Mouse (Mus musculus) cortical plate, adult 2 months (tissue): ENCODE measurements at regions not wholly inside any gene's neighbourhood (a gene's known extent, or its start where the extent isn't known, plus 50 kb on each side); places are given as distances from the start of the nearest gene placed in this dataset.

Source experiments
- H3K27ac ChIP-seq: fragments of 200-500 bp; 2 replicates; pipeline ENCODE4 v1.5.1; 2012; ENCODE audit warnings: low read length, control low read depth, inconsistent platforms; ENCODE audit not compliant: insufficient read depth
- H3K4me1 ChIP-seq: fragments of 200-500 bp; 2 replicates; pipeline ENCODE4 v1.6.1; 2011; ENCODE audit warnings: low read length; ENCODE audit not compliant: control insufficient read depth, insufficient read depth
- H3K4me3 ChIP-seq: fragments of 200-500 bp; 2 replicates; pipeline ENCODE4 v1.5.1; 2011; ENCODE audit warnings: mild to moderate bottlenecking, low read length, control low read depth; ENCODE audit not compliant: insufficient read depth
- CTCF ChIP-seq: fragments of 200-500 bp; IDR thresholded peaks from 2 replicates; pipeline ENCODE4 v1.5.1; 2011; ENCODE audit warnings: mild to moderate bottlenecking, control low read depth, low read length; ENCODE audit not compliant: insufficient read depth; ENCODE audit errors: extremely low read depth
- POLR2A ChIP-seq: fragments of 200-500 bp; IDR thresholded peaks from 2 replicates; pipeline ENCODE4 v1.6.1; 2011; ENCODE audit warnings: mild to moderate bottlenecking, low read length, control low read depth; ENCODE audit not compliant: insufficient read depth; ENCODE audit errors: extremely low read depth

DNA sequence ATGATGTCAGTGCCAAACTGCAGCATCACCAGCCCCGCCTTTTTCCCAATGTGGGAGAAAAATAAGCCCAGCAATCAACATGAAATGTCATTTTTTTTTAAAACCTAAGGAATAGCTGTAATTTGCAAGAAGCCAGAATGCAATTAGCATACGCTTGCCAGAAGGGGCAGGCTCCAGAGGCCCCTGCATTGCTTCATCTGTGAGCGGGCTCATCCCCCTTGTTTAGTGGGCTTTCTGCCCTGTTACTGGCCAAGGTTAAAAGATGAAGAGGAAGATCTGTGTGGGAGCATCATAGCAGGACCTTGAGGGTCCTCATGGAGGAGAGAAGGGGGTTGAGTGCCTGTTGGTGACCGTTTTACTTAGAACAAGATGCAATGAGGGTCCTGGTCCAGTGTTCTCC, 259.9 kb downstream of the CK137956 start:
- TF ChIP-seq CTCF: no peak
- TF ChIP-seq POLR2A: no peak
- Histone ChIP-seq H3K4me1 (no peaks in the 10 kb centered on the region), H3K4me3 (no peak overlapping the region), H3K27ac (no peak overlapping the region)

DNA sequence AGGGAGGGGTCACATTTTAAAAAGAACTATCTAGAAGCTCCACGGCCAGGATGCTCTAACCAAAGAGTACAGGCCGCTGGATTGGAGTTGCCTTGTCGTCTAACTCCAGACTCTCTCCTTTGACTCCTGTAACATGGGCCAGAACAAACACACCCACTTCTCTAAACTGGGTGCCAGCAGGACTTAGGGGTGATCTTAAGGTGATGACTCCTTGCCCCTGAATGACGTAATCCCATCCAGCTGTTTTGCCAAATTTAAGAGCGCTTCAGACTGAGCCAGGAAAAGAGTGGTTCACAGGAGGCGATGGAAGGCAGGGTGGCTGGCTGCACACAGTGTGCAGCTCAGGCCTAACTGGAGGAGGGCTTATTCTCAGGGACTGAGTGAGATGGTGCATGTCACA, 261.0 kb downstream of the CK137956 start:
- TF ChIP-seq CTCF (no peak), POLR2A (no peak)
- H3K4me1 ChIP-seq: no peaks in the 10 kb centered on the region

DNA sequence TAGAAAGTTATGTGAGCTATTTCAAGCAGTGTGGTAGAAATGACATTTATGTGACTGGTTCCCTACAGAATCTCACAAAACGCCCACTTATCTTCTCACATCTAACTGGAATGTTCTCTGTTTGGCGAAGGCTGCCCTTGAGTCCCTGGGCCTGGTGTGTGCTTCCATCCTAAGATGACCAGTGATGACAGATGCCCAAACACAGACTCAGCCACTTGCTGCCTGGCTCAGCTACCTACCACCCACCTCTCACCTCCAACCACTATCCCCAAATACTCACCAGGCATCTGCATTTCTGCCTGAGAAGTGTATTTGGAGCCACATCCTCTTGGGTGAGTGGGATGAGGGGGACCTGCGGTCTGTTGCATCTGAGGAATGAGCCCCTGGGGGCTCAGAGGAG, 262.6 kb downstream of the CK137956 start:
- H3K4me1 ChIP-seq: no peaks in the 10 kb centered on the region
- no peak overlapping the region for H3K27ac ChIP-seq
- no peak overlapping the region for H3K4me3 ChIP-seq
- TF ChIP-seq POLR2A (no peak), CTCF (no peak)

More for the DNA sequence above, 261.0 kb downstream of the CK137956 start:
- Histone ChIP-seq H3K27ac (no peak overlapping the region), H3K4me3 (no peak overlapping the region)

DNA sequence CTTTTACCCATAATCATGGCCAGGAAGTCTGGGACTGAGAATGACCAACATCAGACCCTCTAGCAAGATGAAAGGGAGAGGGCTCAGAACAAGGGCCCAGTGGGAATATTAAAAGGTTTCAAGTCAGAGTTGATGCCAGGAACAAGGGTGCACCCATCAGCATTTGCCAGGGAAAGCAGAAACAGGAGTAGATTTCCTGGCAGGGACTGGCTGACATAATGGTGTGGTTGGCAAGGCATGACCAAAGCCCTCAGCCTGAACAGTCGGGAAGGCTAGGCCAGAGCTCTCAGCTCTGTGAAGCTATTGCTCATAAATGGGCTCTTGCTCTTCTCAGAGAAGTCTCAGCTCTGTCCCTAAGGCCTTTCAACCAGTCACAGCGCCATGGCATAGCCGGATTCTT, 263.6 kb downstream of the CK137956 start:
- Histone ChIP-seq H3K27ac (peak overlapping the region; percentile 58; the same call in 1 of the 2 replicates), H3K4me1 (no peaks in the 10 kb centered on the region), H3K4me3 (no peak overlapping the region)
- no peak for TF ChIP-seq CTCF
- TF ChIP-seq POLR2A: no peak

DNA sequence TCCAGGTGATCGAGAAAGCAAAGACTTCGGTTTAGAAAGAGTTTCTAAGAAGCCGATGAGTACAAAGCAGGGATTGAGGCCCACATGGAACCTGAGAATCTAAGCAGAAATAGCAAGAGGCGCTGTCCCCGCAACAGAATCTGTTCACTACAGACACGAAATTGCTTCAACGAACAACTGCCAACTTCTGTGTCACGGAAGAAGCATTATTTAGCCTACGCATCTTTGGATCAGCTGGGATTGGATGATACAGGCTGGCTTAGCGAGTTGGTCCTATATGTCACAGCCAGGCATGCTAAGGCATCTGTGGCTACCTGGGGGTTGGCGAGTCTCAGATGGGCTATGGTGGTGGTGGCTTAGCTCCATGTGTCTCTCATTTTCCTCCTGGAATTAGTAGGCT, 269.1 kb downstream of the CK137956 start:
- Histone ChIP-seq H3K4me3 (no peak overlapping the region), H3K4me1 (no peaks in the 10 kb centered on the region), H3K27ac (no peak overlapping the region)
- no peak for TF ChIP-seq POLR2A
- no peak for TF ChIP-seq CTCF

DNA sequence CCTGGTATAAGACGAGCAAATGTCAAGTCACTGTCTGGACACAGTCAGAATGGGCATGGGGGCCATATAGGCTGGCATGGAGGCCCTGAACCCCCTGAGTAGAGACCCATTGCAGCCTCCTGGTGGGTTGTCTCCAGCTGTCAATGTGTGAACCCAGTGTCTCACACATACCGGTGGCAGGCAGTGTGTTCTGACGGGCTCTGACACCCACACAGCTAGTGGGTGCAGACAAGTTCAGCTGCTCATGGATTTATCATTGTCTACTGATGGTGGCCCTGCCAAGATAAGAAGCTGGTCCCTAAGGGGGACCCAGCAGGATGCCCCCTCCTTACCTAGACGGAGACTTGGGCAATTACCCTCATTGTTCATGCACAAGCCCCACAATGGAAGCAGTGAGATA, 280.8 kb downstream of the CK137956 start:
- Histone ChIP-seq H3K4me3 (no peak overlapping the region), H3K4me1 (peaks cover 7% of the 10 kb centered on the region), H3K27ac (no peak overlapping the region)
- TF ChIP-seq POLR2A (no peak), CTCF (no peak)

DNA sequence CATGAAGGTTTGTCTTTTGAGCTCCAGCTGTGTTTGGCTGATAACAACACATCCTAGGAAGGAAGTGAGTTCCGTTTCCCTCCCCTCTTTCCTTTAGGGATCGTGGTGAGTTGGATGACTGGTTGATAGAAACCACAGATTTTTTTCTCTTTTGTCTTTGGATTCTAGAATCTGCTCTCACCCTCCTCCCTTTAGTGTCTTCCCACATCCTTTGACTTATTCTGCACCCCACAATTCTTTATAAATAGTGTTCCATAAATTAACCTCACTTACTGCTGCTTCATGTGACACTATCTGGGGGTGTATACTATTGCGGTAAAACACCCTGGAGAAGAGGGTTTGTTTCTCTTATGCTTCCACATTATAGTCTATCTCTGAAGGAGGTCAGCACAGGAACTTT, 285.7 kb downstream of the CK137956 start:
- TF ChIP-seq POLR2A (no peak), CTCF (no peak)
- no peak overlapping the region for H3K4me3 ChIP-seq
- H3K27ac ChIP-seq: no peak overlapping the region

DNA sequence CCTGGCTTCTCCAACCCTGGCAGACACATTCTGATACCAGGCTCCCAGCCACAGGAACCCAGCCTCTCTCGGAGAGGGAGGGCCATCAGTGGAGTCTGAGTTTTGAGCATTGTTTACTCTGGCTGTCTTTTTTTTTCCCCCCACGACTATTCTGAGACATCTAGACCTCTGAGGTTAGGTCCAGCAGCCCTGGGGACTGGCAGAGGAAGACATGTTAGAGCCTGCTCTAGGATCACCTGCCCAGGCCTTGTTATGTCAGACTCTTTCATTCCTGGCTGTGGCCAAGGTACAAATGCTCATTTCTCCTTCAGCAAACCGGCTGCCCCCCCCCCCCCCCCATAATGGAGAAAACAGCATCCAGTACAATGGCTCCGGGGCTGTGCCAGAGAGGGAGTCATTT, 291.4 kb downstream of the CK137956 start:
- H3K4me1 ChIP-seq: no peaks in the 10 kb centered on the region
- no peak for TF ChIP-seq POLR2A
- TF ChIP-seq CTCF: no peak
- no peak overlapping the region for H3K4me3 ChIP-seq
- no peak overlapping the region for H3K27ac ChIP-seq

More for the DNA sequence above, 285.7 kb downstream of the CK137956 start:
- H3K4me1 ChIP-seq: peaks cover 3% of the 10 kb centered on the region

DNA sequence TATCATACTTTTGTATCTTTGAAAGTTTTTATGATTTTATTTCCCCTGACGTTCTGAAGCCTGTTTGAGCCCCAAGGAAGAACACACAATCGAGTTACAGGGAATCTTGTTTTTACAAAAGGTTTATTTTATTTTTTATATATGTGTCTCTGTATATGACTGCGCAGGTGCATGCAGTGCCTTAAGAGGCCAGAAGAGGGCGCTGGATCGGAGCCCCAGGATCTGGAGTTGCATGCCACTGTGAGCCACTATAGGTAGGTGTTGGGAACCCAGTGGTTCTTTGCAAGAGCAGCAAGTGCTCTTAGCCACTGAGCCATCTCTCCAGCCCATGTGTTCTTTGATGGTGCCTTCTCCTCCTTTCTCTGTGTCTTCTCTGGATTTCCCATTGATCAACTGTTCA, 292.3 kb downstream of the CK137956 start:
- TF ChIP-seq POLR2A: no peak
- TF ChIP-seq CTCF: no peak
- no peak overlapping the region for H3K27ac ChIP-seq
- H3K4me1 ChIP-seq: no peaks in the 10 kb centered on the region
- no peak overlapping the region for H3K4me3 ChIP-seq

DNA sequence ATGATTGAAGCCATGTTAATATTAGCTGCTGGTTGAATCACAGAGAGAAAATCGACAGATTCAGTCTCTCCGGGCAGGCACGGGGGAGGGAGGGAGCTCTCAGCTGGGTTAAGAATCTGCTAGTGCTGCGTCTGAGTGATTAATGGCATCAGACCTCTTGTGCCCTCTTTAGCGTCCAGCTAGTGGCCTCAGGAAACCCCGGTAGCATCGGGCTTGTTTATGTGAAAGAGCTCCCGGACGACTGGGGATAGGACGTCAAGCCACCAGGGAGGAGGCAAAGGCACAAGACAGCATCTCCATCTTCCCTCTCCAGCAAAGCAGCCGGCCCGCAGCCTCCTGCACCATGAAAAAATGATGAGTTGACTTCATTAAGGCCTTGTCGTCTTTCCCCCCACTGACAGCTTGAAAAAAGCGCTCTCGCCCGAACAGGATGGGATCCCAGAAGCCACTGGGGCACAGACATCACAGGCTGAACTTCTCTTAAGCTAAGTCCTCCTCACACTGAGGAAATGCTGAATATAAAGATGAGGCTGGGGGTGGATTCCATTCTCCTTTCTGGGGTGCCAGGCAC, 294.9 kb downstream of the CK137956 start:
- TF ChIP-seq CTCF (no peak), POLR2A (no peak)
- H3K27ac ChIP-seq: no peak overlapping the region
- H3K4me3 ChIP-seq: no peak overlapping the region
- H3K4me1 ChIP-seq: no peaks in the 10 kb centered on the region
